Mouse (Mus musculus): ENCODE measurements around the gene Marf1.
"Not testable (repeated sequence)": the region's sequence is repeated elsewhere in the genome, so short reads cannot be mapped to it uniquely, and the experiment has no call there.

GRCm38 (mm10) chr16:14066571-14066970 lies 96.6 kb downstream of the Marf1 start:
- TF ChIP-seq CTCF, EP300 (IDR thresholded peaks at IDR 0.05; ENCODE audit: low read depth): not testable (repeated sequence)
